In the genomic region with DNA sequence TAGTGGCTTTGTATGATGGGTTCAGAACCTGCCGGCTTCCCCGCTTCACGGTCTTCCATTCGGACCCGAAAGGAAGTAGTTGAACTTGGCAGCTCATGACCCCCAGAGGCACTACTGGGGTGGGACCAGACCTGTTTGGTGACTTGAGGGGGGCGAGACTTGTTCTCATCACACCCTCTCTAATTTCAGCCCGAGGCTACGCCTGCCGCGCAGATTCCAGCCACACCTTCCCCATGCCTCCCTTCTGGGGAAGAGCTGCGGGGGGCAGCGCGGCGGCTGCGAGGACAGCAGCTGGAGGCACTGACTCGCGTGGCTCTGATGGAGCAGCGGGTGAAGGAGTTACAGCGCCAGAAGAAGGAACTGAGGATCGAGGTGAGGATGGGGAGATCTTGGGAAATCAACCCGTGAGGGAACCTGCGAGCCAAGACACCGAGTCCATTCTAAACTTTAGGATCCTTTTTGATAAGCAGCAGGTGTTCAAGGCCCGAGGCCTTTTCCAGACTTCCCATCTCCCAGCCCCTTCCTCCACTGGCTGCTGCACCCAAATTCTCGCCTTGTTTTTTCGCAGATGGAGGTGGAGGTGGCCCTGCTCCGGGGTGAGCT, we compare ENCODE assay signal across 8 mouse cellular contexts. TPM values are rescaled to one million over a fixed set of nuclear protein-coding genes. Genes with fewer than 3 reads are reported as not detected.
DNase-seq lines count a peak whose midpoint lies in the region; ATAC-seq and TF ChIP-seq lines count a peak whose summit lies in the region.

No protein-coding gene starts in this region.

- peaks cover 17% of the 10 kb centered on the region for H3K4me1 ChIP-seq in kidney, postnatal 0 days (replicated peaks; ENCODE audit: insufficient read depth, low read length)
- peaks cover 32% of the 10 kb centered on the region for H3K4me1 ChIP-seq in embryonic facial prominence, embryonic 15.5 days
- H3K4me1 ChIP-seq in intestine, postnatal 0 days (replicated peaks; ENCODE audit: control insufficient read depth, insufficient read depth, low read length), result 0 out of 2 replicates have a peak, but pooled peaks cover 8% of the 10 kb centered on the region
- peaks cover 21% of the 10 kb centered on the region for H3K4me1 ChIP-seq in neural tube, embryonic 13.5 days (replicated peaks)

- H3K27ac ChIP-seq in kidney, postnatal 0 days, result no peak overlapping the region
- no peak overlapping the region for H3K27ac ChIP-seq in embryonic facial prominence, embryonic 15.5 days (replicated peaks)
- no peak overlapping the region for H3K27ac ChIP-seq in intestine, postnatal 0 days (ENCODE audit: low read depth, low read length)
- H3K27ac ChIP-seq in neural tube, embryonic 13.5 days (replicated peaks), result no peak overlapping the region

- no peak overlapping the region for H3K9ac ChIP-seq in kidney, postnatal 0 days (ENCODE audit: low read depth, low read length)
- no peak overlapping the region for H3K9ac ChIP-seq in embryonic facial prominence, embryonic 15.5 days
- peak overlapping the region; percentile 4; the same call in 1 of the 2 replicates for H3K9ac ChIP-seq in intestine, postnatal 0 days (ENCODE audit: low read depth, low read length)
- H3K9ac ChIP-seq in neural tube, embryonic 13.5 days, result no peak overlapping the region

- H3K36me3 ChIP-seq in kidney, postnatal 0 days (ENCODE audit: insufficient read depth, low read length), result no peaks in the 10 kb centered on the region
- H3K36me3 ChIP-seq in embryonic facial prominence, embryonic 15.5 days, result no peaks in the 10 kb centered on the region
- H3K36me3 ChIP-seq in intestine, postnatal 0 days (ENCODE audit: control insufficient read depth, insufficient read depth), result peaks cover 10% of the 10 kb centered on the region
- no peaks in the 10 kb centered on the region; the same call in 1 of the 2 replicates for H3K36me3 ChIP-seq in neural tube, embryonic 13.5 days

- DNase-seq in kidney, postnatal 0 days (ENCODE audit: low spot score), result no peak
- DNase-seq in kidney, postnatal 10 days, result no peak
- no peak for DNase-seq in T-cell, adult 2 months (ENCODE audit: low spot score)
- no peak for DNase-seq in right cerebral cortex, postnatal 36 days (ENCODE audit: low spot score in 2 of 2)
- DNase-seq in right cerebral cortex, postnatal 10 days (ENCODE audit: low spot score in 2 of 2), result no peak

- no peak for ATAC-seq in kidney, postnatal 0 days (replicated peaks; ENCODE audit: low FRiP score, low read depth)
- no peak for ATAC-seq in embryonic facial prominence, embryonic 15.5 days (ENCODE audit: insufficient number of reproducible peaks, low FRiP score, low TSS enrichment, low read depth)
- ATAC-seq in intestine, postnatal 0 days, result no peak
- ATAC-seq in neural tube, embryonic 13.5 days (ENCODE audit: low read depth), result no peak

- H3K9me3 ChIP-seq in kidney, postnatal 0 days (replicated peaks; ENCODE audit: low read length), result no peaks in the 10 kb centered on the region
- no peaks in the 10 kb centered on the region for H3K9me3 ChIP-seq in embryonic facial prominence, embryonic 15.5 days (replicated peaks)
- H3K9me3 ChIP-seq in intestine, postnatal 0 days (ENCODE audit: control insufficient read depth), result no peaks in the 10 kb centered on the region
- H3K9me3 ChIP-seq in neural tube, embryonic 13.5 days, result no peaks in the 10 kb centered on the region

- 4% methylated on average over 27 of the region's 27 CpGs for WGBS in kidney, postnatal 0 days
- 3% methylated on average over 27 of the region's 27 CpGs for WGBS in embryonic facial prominence, embryonic 15.5 days
- 18% methylated on average over 27 of the region's 27 CpGs for WGBS in intestine, postnatal 0 days
- 2% methylated on average over 27 of the region's 27 CpGs for WGBS in neural tube, embryonic 13.5 days

- no peak for TF ChIP-seq CTCF in kidney, postnatal 0 days (IDR thresholded peaks at IDR 0.05; ENCODE audit: low read depth)
- no peak for TF ChIP-seq CTCF in intestine, postnatal 0 days (IDR thresholded peaks at IDR 0.05; ENCODE audit: low read depth)

- peaks cover 18% of the 10 kb centered on the region for H3K27me3 ChIP-seq in kidney, postnatal 0 days (ENCODE audit: insufficient read depth, low read length)
- H3K27me3 ChIP-seq in embryonic facial prominence, embryonic 15.5 days, result peaks cover 39% of the 10 kb centered on the region
- no peaks in the 10 kb centered on the region; the same call in 1 of the 2 replicates for H3K27me3 ChIP-seq in intestine, postnatal 0 days (replicated peaks; ENCODE audit: control insufficient read depth, insufficient read depth, low read length)
- H3K27me3 ChIP-seq in neural tube, embryonic 13.5 days, result peaks cover 65% of the 10 kb centered on the region

- 0 out of 2 replicates have a peak overlapping the region, but pooled peaks have one; percentile 6 for H3K4me3 ChIP-seq in kidney, postnatal 0 days (replicated peaks; ENCODE audit: low read depth, low read length)
- H3K4me3 ChIP-seq in embryonic facial prominence, embryonic 15.5 days (replicated peaks), result peak overlapping the region; percentile 52
- peak overlapping the region; percentile 73 for H3K4me3 ChIP-seq in intestine, postnatal 0 days (ENCODE audit: low read depth, low read length)
- H3K4me3 ChIP-seq in neural tube, embryonic 13.5 days, result 0 out of 2 replicates have a peak overlapping the region, but pooled peaks have one; percentile 15

- peak overlapping the region; percentile 44 for H3K4me2 ChIP-seq in kidney, postnatal 0 days (ENCODE audit: low read length)
- peak overlapping the region; percentile 75 for H3K4me2 ChIP-seq in embryonic facial prominence, embryonic 15.5 days (replicated peaks)
- H3K4me2 ChIP-seq in intestine, postnatal 0 days (replicated peaks; ENCODE audit: low read depth), result peak overlapping the region; percentile 89
- H3K4me2 ChIP-seq in neural tube, embryonic 13.5 days, result peak overlapping the region; percentile 10; the same call in 1 of the 2 replicates

RNA-seq across cellular contexts. Expression of gene Phldb3, which starts 1.8 kb away (rescaled TPM):
- 0.11 and 0.20 TPM in 2 replicates for polyA plus RNA-seq in kidney, postnatal 0 days (2015; fragmentation: Nextera tagmentation; extraction: Ambion mirVana)
- 1.1 and 1.4 TPM in 2 replicates for polyA plus RNA-seq in embryonic facial prominence, embryonic 15.5 days (2015; fragmentation: Nextera tagmentation; extraction: Ambion mirVana)
- polyA plus RNA-seq in intestine, postnatal 0 days (2015; fragmentation: Nextera tagmentation; extraction: Ambion mirVana), result 0.65 and 0.85 TPM in 2 replicates
- polyA plus RNA-seq in neural tube, embryonic 13.5 days (2015; fragmentation: Nextera tagmentation; extraction: Ambion mirVana), result not detected in 2 replicates

RNA-seq across cellular contexts. Expression of gene Lypd3, which starts 23.9 kb away (rescaled TPM):
- polyA plus RNA-seq in kidney, postnatal 0 days (2015; fragmentation: Nextera tagmentation; extraction: Ambion mirVana), result 0.68 and 0.88 TPM in 2 replicates
- polyA plus RNA-seq in embryonic facial prominence, embryonic 15.5 days (2015; fragmentation: Nextera tagmentation; extraction: Ambion mirVana), result 94.6 and 109 TPM in 2 replicates
- polyA plus RNA-seq in intestine, postnatal 0 days (2015; fragmentation: Nextera tagmentation; extraction: Ambion mirVana), result 0.13 and 0.17 TPM in 2 replicates
- polyA plus RNA-seq in neural tube, embryonic 13.5 days (2015; fragmentation: Nextera tagmentation; extraction: Ambion mirVana), result 0.22 and 0.23 TPM in 2 replicates

RNA-seq across cellular contexts. Expression of gene Zfp575, which starts 25.0 kb away (rescaled TPM):
- polyA plus RNA-seq in kidney, postnatal 0 days (2015; fragmentation: Nextera tagmentation; extraction: Ambion mirVana), result 4.0 and 4.3 TPM in 2 replicates
- 6.9 and 7.9 TPM in 2 replicates for polyA plus RNA-seq in embryonic facial prominence, embryonic 15.5 days (2015; fragmentation: Nextera tagmentation; extraction: Ambion mirVana)
- 2.1 and 2.2 TPM in 2 replicates for polyA plus RNA-seq in intestine, postnatal 0 days (2015; fragmentation: Nextera tagmentation; extraction: Ambion mirVana)
- 7.7 and 8.4 TPM in 2 replicates for polyA plus RNA-seq in neural tube, embryonic 13.5 days (2015; fragmentation: Nextera tagmentation; extraction: Ambion mirVana)

RNA-seq across cellular contexts. Expression of gene Ethe1, which starts 25.1 kb away (rescaled TPM):
- 43.7 and 43.8 TPM in 2 replicates for polyA plus RNA-seq in kidney, postnatal 0 days (2015; fragmentation: Nextera tagmentation; extraction: Ambion mirVana)
- polyA plus RNA-seq in embryonic facial prominence, embryonic 15.5 days (2015; fragmentation: Nextera tagmentation; extraction: Ambion mirVana), result 27.3 and 27.8 TPM in 2 replicates
- polyA plus RNA-seq in intestine, postnatal 0 days (2015; fragmentation: Nextera tagmentation; extraction: Ambion mirVana), result 17.9 and 25.4 TPM in 2 replicates
- 18.1 and 21.9 TPM in 2 replicates for polyA plus RNA-seq in neural tube, embryonic 13.5 days (2015; fragmentation: Nextera tagmentation; extraction: Ambion mirVana)

Comparison
In these comparisons a context has a peak if more than half of its experiments do, and no peak if none do; other contexts are left out.
1. H3K4me2 ChIP-seq: peak in every context shown above with its lines; median percentile 89 in intestine, postnatal 0 days; 75 in embryonic facial prominence, embryonic 15.5 days; 44 in kidney, postnatal 0 days; 10 in neural tube, embryonic 13.5 days.
2. H3K4me3 ChIP-seq: peak in every context shown above with its lines; median percentile 73 in intestine, postnatal 0 days; 52 in embryonic facial prominence, embryonic 15.5 days; 15 in neural tube, embryonic 13.5 days; 6 in kidney, postnatal 0 days.
3. RNA of gene Lypd3, which starts 23.9 kb away (polyA plus RNA-seq): 94.6 to 109 TPM in embryonic facial prominence, embryonic 15.5 days; 0.68 to 0.88 TPM in kidney, postnatal 0 days, 0.22 to 0.23 TPM in neural tube, embryonic 13.5 days and 0.13 to 0.17 TPM in intestine, postnatal 0 days; every median in the first group is over 10 times any median in the second.